Mouse (Mus musculus) G1E (cell line): ENCODE measurements around the gene Itsn1. TPM values are rescaled to one million over a fixed set of nuclear protein-coding genes. Genes with fewer than 3 reads are reported as not detected.

Experiments
- ATAC-seq: 2 replicates; pipeline ENCODE4 v1.8.0; 2016; ENCODE audit warnings: mild to moderate bottlenecking; ENCODE audit not compliant: insufficient number of reproducible peaks, poor library complexity, low FRiP score, severe bottlenecking; ENCODE audit errors: extremely low read depth
- DNase-seq: peaks from one replicate; pipeline ENCODE4 v3.0.0; 2012; ENCODE audit warnings: low spot score
- H3K27me3 ChIP-seq: 2 replicates; pipeline ENCODE4 v1.6.1; 2012; ENCODE audit warnings: mild to moderate bottlenecking, low read length, inconsistent platforms; ENCODE audit not compliant: insufficient read depth
- H3K36me3 ChIP-seq: replicated peaks from 2 replicates; pipeline ENCODE3; 2012; ENCODE audit warnings: mild to moderate bottlenecking, inconsistent platforms
- H3K4me1 ChIP-seq: 2 replicates; pipeline ENCODE4 v1.6.1; 2012; ENCODE audit warnings: low read depth, low read length, inconsistent platforms, mixed read lengths; ENCODE audit not compliant: insufficient read depth
- H3K4me3 ChIP-seq: 2 replicates; pipeline ENCODE4 v1.5.1; 2012; ENCODE audit warnings: low read depth, mild to moderate bottlenecking, inconsistent platforms, low read length, moderate library complexity, mixed read lengths
- H3K9me3 ChIP-seq: replicated peaks from 2 replicates; pipeline ENCODE4 v1.6.1; 2012; ENCODE audit warnings: inconsistent platforms
- CTCF ChIP-seq: IDR thresholded peaks from 2 replicates; pipeline ENCODE4 v1.5.1; 2012; ENCODE audit warnings: low read depth, low read length, inconsistent platforms, mixed read lengths
- GATA1 ChIP-seq: IDR thresholded peaks from 2 replicates; pipeline ENCODE4 v1.6.1; 2012; ENCODE audit warnings: borderline replicate concordance, low read length, inconsistent platforms, mixed read lengths
- GATA2 ChIP-seq: IDR thresholded peaks from 2 replicates; pipeline ENCODE4 v1.6.1; 2012; ENCODE audit warnings: low read depth, low read length, inconsistent platforms, borderline replicate concordance
- POLR2AphosphoS5 ChIP-seq: IDR thresholded peaks from 2 replicates; pipeline ENCODE4 v1.6.1; 2012; ENCODE audit warnings: low read depth, low read length, inconsistent platforms; ENCODE audit not compliant: insufficient replicate concordance
- TAL1 ChIP-seq: conservative IDR thresholded peaks from 2 replicates; pipeline ENCODE4 v1.6.1; 2012; ENCODE audit warnings: low read depth, low read length, inconsistent platforms, mixed read lengths
- polyA plus RNA-seq: library from polyadenylated mRNA; stranded (reverse); fragments of >175 nt; gene quantifications from 2 replicates; pipeline ENCODE4 v1.2.3, GENCODE M21; 2012
- total RNA-seq, 2 experiments: library from RNA; stranded (forward) in 1 of 2; stranded (reverse) in 1 of 2; fragments of 200-1000 nt in 1 of 2; fragments of >200 nt in 1 of 2; fragmentation: Nextera tagmentation in 1 of 2; gene quantifications; 2 replicates each; pipeline ENCODE4 v1.2.3; 2014 to 2017

The Itsn1 gene
- total and polyA plus RNA-seq, 3 experiments: 19.9 to 64.8 (median 32.6) TPM

- Histone ChIP-seq H3K4me1 (peaks cover 35% of the 10 kb centered on the region), H3K36me3 (peaks cover 45% of the 10 kb centered on the region), H3K27me3 (no peaks in the 10 kb centered on the region), H3K4me3 (no peak overlapping the region), H3K9me3 (no peaks in the 10 kb centered on the region)
- DNase-seq (no peak), ATAC-seq (no peak)
- TF ChIP-seq GATA1: no peak
Measured at GRCm38 (mm10) chr16:91848505-91848904, 119.4 kb downstream of the Itsn1 start.

DNA sequence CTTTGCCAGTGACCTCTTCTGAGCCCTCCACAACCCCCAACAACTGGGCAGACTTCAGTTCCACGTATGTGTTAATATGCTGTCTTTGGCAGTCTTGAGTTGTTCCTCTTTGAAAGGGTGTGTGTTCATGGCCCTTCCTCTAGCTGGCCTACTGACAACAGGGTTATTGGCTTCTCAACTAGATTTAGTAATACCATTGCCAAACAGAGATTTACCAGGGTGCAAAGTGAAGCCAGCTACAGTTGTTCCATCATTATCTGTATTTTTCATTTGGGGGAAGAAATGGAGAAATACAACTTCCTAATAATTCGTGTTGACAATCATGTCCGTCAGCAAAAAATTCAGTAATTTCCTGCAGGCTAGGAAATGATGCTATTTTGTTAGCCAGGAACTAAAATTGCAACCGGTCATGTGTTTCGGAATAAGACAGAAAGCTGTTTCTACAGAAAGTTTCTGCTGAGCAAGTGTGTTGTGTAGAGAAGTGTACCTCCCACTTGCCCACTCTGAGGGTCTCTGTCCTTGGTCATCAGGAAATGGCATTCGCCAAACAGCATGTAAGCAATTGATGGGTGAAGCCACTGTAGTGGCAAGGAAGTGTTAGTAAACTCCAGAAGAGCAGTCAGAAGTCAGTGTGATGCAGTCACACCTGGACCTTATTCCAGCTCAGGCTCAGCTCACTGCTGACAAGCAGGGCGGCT, 120.0 kb downstream of the Itsn1 start:
- Histone ChIP-seq H3K27me3 (no peaks in the 10 kb centered on the region), H3K4me3 (no peak overlapping the region), H3K36me3 (peaks cover 42% of the 10 kb centered on the region), H3K4me1 (peaks cover 35% of the 10 kb centered on the region), H3K9me3 (no peaks in the 10 kb centered on the region)
- no peak for DNase-seq
- no peak for ATAC-seq
- TF ChIP-seq TAL1: no peak
- TF ChIP-seq GATA1: no peak
- no peak for TF ChIP-seq GATA2
- TF ChIP-seq POLR2AphosphoS5: no peak
- TF ChIP-seq CTCF: no peak

DNA sequence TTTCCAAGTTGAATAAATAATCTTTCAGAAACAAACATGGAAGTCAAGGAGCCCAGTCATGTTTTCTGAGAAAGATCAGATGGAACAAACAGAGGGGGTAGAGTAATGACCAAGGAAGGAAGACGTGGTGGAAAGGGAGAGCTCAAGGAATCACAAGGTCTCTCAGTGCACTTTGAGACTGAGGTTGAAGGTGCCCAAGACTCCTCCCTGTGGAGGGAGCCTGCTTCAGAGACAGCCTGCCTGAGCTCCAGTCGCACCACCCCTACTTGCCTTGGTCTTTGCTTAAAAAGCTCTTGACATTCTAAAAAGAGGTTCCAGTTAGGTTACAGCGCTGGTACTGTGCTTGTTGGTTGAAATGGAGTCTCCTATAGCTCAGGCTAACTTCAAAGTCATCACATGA, 121.1 kb downstream of the Itsn1 start:
- Histone ChIP-seq H3K9me3 (no peaks in the 10 kb centered on the region), H3K27me3 (no peaks in the 10 kb centered on the region), H3K36me3 (peaks cover 37% of the 10 kb centered on the region), H3K4me1 (peaks cover 32% of the 10 kb centered on the region), H3K4me3 (no peak overlapping the region)
- TF ChIP-seq POLR2AphosphoS5 (no peak), CTCF (no peak), GATA2 (no peak), GATA1 (no peak), TAL1 (no peak)
- ATAC-seq (no peak), DNase-seq (no peak)

DNA sequence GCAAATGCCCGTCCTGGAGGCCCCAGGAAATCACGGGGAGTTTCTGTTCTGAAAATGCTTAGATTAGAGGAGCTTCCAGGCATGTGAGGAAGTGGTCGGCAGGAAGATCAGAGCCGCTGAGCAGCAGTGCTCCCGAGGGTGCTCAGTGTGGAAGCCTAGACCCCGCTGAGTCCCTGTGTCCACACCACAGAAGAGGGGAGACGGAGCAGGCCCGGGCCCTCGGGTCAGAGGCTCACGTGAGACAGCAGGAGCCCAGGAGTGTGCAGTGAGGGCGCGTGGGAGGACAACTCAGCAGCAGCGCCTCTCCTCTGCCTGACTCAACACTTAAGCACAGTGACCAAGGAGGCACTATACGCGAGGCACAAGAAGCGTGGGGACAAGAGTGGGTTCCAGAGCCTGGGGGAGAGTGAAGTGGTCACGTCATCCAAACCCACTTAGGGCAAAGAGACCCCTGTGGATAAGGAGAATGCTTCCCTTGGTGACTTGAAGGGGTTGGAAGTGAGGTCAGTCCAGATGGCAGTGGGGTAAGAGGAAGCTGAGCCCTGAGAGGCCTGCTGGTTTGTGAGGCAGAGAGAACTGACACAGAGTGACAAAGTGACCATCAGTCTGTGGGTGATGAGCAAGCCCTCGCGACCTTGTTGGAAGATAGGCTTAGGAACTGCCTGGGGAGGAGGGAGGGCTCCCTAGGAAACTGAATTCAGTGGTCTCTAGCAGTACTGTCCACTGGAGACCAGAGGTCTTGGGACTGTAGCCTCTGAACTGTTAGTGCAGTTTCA, 122.6 kb downstream of the Itsn1 start:
- peaks cover 30% of the 10 kb centered on the region for H3K4me1 ChIP-seq
- H3K4me3 ChIP-seq: no peak overlapping the region
- ATAC-seq (no peak), DNase-seq (no peak)
- H3K27me3 ChIP-seq: no peaks in the 10 kb centered on the region
- H3K9me3 ChIP-seq: no peaks in the 10 kb centered on the region
- H3K36me3 ChIP-seq: peaks cover 39% of the 10 kb centered on the region
- TF ChIP-seq CTCF (no peak), GATA2 (no peak), TAL1 (no peak), GATA1 (no peak), POLR2AphosphoS5 (no peak)

DNA sequence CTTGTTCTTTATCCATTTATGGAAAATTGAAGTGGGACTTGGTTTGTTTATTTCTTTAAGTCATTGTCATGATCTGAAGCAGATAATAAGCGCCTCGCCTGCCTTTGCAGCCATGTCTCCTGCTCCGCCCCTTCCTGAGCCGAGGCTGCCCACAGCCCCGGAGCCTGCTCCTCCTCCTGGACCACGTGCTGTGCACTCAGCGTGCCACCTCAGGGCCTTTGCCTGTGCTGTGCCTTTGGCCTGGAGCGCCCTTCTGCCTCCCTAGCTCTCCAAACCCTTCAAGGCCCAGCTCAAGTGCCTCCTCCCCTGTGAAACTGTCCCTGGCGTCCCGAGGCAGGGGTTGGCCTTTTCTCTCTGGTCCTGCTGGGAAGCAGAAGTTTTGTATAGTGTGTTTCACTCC, 123.7 kb downstream of the Itsn1 start:
- Histone ChIP-seq H3K9me3 (no peaks in the 10 kb centered on the region), H3K4me1 (peaks cover 23% of the 10 kb centered on the region), H3K27me3 (no peaks in the 10 kb centered on the region), H3K36me3 (peaks cover 35% of the 10 kb centered on the region), H3K4me3 (no peak overlapping the region; the same call in 1 of the 2 replicates)
- ATAC-seq: no peak
- DNase-seq: no peak
- no peak for TF ChIP-seq CTCF
- TF ChIP-seq GATA1: no peak
- TF ChIP-seq GATA2: no peak
- TF ChIP-seq TAL1: no peak
- TF ChIP-seq POLR2AphosphoS5: no peak

DNA sequence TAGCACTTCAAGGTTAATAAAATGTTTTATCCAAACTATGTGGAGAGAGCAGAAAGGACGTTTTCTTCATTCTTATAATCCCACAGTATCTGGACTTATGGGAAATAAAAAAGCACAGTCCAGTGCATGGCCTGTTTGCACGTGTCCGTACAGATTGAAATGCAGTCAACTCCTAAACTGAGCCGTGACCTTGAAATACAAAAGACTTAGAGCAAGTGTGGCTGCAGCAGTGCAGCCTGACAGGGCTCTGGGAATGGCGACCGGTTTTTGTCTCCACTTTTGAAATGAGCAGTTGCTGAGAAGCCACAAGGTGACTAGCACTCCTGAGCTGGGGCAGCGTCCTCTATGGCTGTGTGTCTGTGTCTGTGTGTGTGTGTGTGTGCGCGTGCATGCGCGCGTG, 124.1 kb downstream of the Itsn1 start:
- Histone ChIP-seq H3K36me3 (peaks cover 36% of the 10 kb centered on the region), H3K4me1 (peaks cover 23% of the 10 kb centered on the region), H3K27me3 (no peaks in the 10 kb centered on the region), H3K9me3 (no peaks in the 10 kb centered on the region), H3K4me3 (no peak overlapping the region)
- TF ChIP-seq CTCF (no peak), GATA2 (no peak), TAL1 (no peak), POLR2AphosphoS5 (no peak)
- DNase-seq: no peak
- ATAC-seq: no peak
